Mouse (Mus musculus) forelimb bud, embryonic 11.5 days (tissue): ENCODE measurements around the gene Epm2a.
A peak's percentile ranks its signal among the peaks of the same experiment; 100 is the strongest.
"Not testable (repeated sequence)": the region's sequence is repeated elsewhere in the genome, so short reads cannot be mapped to it uniquely, and the experiment has no call there.

ENCODE experiments used
- DNase-seq: peaks from one replicate; pipeline ENCODE4 v3.0.0-alpha.2; 2012; ENCODE audit warnings: low read depth, low spot score

The Epm2a gene

DNA sequence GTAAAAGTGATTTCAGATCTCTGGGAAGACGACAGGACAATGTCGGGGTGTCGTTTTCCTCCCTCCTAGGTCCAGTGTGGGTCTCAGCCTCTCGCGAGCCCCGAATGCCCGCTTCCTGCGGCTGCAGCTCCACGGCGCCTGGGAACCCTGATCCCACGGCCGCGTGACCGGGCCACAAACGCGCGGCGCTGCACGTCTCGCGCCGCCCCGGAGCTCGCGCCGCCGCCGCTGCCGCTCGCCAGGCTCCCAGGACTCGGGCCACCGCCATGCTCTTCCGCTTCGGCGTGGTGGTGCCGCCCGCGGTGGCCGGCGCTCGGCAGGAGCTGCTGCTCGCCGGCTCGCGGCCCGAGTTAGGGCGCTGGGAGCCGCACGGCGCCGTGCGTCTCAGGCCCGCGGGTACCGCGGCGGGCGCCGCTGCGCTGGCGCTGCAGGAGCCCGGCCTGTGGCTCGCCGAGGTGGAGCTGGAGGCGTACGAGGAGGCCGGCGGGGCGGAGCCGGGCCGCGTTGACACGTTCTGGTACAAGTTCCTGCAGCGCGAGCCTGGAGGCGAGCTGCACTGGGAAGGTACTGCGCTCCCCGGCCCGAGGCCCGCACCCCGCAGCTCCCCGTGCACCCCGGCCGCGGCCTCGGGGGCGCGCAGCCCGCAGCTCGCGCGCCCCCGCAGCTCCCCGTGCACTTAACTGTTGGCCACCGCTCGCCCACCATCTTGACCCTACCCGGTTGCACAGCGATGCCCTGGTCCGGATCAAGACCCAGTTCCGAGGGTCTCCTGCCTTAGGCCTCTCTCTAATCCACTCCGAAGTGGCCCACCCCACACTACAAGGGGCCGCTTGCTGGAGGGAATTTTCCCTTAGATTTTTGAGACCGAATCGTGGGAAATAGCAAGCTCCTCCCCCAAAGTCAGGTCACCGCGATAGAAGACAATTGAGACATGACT is at the start of gene Epm2a:
Gene Epm2a (plus strand): TSS at position 200 of the 937 bp plus-strand sequence.
- peak; percentile 82 for DNase-seq

DNA sequence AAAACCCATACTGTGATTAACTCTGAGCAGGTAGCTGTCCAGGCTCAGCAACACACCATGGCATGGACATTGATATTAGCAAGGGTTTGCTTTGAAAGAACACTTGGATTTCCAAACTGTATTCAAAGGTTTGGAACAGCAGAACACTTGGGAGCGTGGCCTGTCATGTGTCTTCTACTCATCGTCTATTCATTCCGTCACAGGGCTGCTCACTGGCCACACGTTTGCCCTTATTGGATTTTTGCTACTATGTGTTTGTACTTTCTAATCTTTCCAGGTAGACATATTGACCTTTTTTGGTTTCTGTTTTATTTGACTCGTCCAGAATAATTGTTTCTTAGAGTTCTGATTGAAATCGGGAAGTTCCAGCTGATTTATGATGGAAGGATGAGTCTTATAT is 44.8 kb upstream of the Epm2a start:
- no peak for DNase-seq

DNA sequence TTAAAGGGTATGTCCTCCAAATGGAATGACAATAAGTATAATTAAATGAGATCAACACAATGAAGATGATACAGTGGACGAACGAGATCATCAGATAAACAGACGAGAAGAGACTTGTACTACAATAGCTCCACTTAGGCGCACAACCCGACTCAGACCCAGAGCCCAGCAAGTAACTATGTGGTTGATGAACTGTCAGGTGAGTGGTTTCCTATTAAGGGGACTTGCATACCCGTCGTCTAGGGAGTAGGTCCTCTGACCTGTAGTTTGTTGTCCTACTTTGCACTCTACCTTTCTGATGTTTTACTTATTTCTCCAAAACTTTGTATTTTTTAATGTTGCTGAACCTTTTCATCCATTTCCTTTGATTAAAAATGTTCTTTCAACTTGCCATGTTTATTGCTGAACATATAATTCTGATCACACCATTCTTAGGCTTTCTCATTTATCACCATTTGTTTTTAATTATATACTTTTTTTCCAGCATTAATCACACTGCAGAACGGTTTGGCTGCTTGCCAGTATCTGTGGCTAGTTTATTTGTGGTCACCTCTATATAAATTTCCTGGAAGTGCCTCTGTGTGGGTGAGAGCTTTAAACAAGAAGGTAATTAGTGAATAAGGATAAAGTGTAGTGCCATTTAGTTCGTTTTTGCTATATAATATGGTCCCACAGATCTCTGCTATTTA is 37.7 kb upstream of the Epm2a start:
- peak; percentile 68 for DNase-seq

DNA sequence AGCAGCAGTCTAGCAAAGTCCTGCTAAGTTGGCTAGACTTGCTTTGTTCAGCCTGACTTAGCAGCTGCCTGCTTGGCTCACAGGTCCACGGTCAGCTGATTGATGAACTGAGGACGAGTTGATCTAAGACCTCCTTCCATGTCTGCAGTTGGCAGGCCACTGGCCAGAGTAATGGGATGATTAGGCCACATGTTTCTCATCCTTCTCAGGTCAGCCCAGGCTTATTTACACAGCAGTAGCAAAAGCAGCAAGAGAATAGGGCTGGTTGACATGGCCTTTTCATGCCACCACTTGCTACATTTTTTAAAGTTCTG is 37.2 kb upstream of the Epm2a start:
- DNase-seq = peak; percentile 47

DNA sequence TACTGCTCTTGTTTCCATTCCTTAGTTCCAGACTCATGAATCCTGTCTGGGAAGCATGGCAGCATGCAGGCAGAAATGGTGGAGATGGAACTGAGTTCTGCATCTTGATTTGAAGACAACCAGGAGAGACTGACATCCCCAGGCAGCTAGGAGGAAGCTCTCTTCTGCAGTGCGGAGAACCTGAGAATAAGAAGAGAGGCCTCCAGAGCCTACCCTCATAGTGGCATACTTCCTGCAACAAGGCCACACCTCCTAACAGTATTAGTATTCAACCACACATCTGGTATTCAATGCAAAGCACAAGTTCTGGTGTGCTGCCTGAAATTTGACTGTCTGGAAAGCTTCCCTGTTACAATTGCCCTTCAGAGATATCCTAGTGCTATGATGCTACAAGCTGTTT is 33.3 kb upstream of the Epm2a start:
- no peak for DNase-seq

DNA sequence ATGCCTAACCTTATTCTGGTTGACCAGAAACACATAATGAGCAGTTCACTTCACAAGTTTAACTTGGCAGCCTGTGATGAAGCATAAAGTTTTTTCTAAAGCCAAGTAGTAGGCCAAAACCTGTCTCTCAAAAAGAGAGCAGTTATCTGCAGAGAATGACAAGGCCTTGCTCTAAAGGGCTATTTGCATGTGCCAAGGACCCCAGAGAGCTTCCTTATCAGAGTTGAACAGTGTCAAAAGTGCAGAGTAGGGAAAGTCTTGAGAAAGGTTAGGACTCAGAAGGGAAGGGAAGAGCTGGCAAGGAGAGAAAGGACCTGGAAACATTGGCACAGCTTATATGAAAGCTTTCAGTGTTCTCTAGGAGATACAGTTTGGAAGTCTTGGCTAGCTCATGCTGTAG is 32.7 kb upstream of the Epm2a start:
- DNase-seq = no peak

DNA sequence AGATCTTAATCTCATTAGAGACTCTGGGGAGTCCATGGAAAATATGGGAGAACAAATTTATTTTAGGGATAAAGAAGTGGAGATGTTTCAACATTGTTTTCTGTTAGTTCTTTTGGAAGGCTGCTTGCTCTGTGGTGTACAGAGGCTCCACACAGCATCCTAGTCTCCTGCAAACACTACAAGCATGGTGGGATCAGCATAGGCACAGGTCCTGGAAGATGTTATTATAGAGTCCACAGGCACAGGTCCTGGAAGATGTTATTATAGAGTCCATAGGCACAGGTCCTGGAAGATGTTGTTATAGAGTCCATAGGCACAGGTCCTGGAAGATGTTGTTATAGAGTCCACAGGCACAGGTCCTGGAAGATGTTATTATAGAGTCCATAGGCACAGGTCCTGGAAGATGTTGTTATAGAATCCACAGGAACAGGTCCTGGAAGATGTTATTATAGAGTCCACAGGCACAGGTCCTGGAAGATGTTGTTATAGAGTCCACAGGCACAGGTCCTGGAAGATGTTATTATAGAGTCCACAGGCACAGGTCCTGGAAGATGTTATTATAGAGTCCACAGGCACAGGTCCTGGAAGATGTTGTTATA is 25.2 kb upstream of the Epm2a start:
- DNase-seq = not testable (repeated sequence)

DNA sequence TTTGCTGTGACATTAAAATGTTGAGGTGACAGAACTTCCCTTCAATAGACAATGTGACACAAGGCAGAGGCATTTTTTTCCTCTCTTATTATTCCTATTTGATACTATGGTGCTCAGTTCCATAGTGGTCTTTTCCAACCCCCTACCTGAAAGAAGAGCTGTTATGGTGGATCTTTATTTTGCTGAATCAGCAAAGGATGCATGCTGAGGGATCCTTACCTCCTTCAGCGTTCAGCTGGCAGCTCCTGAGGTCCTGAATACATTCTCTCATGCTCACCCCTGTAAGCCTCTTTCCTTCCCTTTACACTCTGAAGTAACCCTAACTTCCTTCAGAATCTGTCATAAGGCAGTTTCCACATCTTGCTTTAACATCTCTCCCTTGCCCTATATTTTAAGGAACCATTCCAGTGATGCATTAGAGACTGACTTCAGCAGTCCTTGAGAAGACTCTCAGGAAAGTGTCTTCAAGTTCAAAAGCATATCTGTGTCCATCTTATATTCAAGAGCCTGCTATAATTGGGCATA is 23.7 kb upstream of the Epm2a start:
- no peak for DNase-seq

DNA sequence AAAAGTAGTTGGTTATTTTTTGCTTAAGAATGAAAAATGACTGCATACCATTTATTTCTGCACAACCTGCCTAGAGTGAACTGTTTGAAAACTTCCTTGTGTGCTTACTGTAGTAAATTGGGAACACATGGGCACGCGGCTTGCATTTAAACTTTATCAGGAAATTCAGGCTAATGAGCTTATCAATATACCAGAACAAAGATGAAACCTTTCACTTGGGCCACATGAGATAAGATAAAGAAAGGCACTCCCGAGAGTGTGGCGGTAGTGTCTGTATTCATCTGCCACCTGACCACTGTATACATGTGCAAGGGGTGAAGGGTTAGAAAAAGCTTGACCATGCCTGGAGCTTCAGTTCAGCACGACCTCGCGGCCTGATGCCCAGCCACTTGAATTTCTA is 20.9 kb upstream of the Epm2a start:
- no peak for DNase-seq

DNA sequence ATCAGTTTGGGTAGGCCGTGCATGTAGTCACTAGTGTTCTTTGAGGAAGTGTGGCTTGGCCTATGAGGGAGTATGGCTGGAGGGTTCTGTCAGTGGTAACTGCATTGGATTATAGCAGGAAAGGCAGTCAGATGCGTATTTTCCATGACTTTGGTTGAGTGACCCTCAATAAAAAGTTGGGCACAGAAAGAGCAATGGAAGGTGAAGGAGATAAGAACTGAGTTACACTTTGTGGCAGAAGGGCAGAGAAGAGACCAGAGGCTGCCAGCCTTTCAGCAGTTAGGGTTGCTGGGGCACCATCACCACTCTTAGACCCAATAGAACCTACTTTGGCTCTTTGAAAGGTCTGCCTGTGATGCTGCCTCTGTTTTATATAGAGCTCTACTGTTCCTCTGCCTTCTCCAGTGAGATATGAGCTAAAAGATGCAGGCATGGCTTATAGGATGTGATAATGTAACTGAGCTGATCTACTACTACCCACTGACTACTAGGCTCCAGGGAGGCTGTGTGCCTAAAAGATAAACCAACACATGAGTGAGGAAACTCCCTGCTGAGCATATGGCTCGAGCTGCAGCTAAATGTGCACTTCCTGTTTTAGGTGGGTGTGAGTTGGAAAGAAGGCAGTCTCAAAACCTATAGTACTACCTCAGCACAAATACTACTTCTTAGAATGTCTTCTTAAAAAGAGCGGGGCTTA is 19.9 kb upstream of the Epm2a start:
- no peak for DNase-seq

DNA sequence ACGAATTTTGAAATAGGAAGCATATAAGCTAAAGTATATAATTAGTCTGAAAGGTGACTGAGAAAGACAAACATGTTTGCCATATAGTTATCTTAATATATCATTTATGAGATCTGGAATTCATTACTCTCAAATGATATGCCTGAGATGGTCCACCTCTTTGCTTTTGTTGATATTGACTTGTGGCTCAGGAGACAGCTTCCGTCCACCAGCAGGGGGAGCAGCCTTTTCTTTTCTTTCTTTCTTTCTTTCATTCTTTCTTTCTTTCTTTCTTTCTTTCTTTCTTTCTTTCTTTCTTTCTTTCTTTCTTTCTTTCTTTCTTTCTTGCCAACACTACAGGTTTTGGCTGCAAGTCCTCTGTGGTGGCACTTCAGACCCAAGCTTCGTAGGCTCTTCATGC is 16.7 kb upstream of the Epm2a start:
- DNase-seq = no peak

DNA sequence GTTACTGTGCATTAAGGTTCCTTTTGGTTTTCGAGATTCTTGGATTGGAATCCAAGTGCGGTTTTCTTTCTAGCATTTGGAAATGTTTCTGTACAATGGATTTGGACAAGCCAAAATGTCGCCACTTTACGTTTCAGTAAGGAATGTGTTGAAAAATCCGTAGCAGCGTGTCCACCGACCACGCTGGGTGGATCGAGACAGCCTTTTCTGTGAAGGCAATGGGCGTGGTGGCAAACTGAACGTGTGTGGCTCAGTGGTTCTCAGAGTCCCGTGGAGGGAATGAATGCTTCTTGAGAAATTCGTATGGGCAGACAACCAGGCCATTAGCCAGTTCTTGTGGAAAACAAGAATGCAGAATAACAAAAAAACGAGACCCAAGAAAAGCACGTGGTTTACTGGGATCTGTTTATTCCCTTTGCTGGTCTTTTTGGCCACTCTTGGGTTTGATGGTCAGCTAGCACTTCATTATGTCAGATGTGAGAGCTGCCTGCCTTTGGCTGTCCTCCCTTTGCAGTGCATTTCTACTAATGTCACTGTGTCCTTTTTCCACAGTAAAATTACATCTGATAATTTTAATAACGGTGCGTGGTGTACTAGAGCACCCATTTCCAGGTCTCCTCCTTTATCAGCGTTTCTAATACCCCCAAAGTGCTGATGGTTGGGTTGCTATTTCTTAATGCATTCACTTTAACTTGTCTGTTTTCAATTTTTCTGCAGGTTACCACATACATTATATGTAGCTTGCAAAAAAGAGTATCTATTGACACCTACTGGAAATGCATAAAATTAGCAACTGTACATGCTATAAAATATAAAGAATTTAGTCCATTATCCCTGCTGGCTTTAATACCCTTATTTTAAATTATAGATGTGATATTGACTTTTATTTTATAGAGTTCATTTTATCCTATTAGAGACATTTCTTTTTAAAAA is 1.6 kb downstream of the Epm2a start:
- no peak for DNase-seq

DNA sequence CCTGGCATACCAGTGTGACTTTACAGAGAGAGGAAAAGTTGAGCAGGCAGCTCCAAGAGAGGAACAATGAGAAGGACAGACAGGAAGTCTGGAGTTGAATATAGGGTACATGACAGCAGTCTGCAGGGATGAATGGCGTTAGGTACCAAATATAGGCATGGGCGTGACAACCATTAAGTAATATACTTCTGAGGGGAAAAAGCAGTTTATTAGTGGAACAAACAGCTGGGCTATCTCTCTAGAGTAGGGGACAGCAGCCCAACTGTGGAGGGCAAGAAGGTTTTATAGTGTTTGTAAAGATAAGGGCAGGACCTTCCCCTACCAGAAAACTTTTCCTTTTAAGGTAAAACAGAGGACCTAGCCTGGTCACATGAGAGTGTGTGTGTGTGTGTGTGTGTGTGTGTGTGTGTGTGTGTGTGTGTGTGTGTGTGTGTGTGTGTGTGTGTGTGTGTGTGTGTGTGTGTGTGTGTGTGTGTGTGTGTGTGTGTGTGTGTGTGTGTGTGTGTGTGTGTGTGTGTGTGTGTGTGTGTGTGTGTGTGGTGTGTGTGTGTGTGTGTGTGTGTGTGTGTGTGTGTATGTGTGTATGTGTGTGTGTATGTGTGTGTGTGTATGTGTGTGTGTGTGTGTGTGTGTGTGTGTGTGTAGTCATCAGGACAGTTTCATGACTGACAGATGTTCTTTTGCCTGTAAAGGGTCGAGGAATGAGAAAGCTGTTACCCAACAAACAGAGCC is 7.2 kb downstream of the Epm2a start:
- not testable (repeated sequence) for DNase-seq

DNA sequence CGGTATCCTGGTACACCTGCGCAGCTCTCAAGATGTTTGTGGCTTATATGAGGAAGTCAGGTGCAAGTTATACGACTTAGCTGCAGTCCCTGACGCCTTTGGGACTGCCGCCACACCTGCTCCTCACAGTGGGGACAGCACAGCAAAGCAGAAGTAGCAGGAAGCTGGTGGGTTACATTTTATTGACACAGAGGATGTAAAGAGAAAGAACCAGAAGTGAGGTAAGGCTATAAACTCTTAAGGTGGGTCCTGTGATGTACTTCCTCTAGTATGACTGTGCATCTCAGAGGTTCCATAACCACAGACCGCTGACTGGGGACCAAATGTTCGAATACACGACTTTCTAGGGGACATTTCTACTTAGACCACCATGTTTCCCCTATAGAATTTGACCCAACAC is 11.4 kb downstream of the Epm2a start:
- no peak for DNase-seq

DNA sequence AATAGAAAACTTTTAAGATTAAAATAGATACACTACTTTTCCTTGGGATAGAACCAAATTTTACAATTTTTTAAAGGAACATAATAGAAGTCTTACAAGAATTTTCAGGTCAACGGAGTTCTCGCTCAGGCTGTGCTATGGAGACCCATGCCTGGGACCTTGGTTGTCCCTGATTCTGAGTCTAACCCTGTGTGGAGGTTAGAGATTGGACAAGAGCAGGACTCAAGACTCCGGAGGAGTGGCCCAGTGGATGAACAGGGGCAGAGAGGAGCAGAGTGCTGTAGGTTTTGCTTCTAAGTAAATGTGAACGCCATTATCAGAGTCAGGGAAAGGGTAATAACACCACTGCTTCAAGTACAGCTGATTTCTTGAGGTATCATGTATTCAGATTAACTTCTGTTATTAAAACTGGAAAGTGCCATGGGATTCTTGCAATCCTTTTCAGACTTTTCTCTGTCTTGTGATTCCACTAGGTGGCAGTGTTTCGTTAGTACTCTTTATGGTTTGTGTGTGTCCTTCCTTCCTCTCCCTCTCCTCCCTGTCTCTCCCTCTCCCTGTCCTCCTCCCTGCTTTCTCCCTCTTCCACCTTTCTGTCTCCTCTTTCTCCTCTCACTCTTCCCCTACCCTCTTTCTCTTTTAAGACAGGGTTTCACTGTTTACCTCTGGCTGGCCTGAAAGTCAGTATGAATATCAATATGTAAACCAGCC is 18.9 kb downstream of the Epm2a start:
- peak; percentile 48 for DNase-seq

DNA sequence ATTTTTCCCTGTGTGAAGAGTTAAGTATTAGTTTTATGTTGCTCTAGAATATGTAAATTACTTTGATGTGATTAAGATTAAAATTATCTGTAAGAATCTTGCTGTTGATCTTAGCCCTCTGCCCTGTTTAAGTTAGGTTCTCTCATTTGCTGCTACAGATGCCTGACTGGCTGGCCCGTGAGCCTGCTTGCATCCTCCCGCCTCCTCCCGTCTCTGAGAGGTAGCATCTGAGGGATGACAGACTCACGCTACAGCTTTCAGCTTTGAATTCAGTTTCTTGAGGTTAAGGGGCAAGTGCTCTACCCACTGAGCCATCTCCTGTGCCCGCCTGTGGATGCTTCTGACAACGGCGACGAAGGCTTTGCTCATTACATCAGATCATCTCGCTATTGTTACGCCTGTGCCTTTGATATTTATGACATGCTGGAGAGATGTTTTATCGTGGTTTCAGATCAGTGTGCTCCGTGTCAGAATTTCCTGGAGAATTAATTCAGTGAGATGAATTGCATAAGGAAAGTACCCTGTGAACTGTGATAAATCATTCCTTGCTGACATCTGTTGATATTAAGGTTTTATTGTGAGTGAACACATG is 19.8 kb downstream of the Epm2a start:
- DNase-seq = no peak

DNA sequence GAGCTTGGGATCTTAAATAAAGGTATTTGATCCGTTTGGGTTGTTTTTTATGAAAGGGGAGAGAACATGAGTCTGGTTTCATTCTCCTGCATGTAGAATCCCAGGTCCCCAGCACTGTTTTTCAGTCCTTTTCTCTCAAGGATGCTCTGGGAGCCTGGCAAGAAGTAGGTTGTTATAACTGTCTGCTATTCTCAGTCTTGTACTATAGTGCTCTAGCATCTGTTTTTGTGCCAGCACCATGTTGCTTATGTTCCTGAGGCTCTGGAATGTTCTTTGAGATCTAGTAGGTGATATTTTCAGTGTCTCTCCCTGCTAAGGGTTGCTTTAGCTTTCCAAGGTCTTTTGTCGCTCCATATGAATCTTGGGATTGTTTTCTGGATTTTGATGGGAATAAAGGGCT is 38.1 kb downstream of the Epm2a start:
- DNase-seq = no peak

DNA sequence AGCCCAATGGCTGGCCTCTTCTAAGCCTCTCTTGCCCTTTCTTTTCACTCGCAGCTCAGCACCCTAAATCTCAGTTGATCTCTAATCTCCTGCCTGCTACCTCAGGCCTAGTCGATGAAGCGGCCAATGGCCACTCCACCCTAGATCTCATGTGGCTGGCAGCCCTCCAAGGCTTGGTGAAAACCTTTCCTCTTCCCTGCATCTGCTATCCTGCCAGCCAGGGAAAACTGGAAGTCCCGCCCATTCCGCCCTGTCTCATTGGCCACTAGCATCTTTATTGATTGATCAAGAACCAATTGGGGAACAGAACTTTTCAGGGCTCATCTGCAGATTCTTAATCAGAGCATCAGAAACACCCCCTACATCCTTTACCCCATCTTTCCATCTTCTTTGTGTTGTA is 67.7 kb downstream of the Epm2a start:
- DNase-seq = no peak

DNA sequence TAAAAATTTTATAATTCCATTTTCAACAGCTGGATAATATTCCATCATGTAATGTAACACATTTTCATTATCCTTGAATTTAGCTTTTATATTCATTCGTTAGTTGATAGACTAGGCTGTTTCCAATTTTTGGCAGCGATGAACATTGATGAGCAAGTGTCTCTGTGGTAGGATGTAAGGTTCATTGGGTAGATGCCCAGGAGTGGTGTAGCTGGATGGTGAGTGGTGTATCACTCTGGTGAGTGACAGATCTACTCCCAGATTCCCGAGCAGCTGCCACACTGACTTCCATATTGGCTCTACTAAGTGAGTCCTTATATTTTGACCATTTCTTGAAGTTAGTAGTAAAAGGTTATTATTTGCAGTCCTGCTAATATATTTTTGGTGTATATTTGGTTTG is 76.9 kb downstream of the Epm2a start:
- DNase-seq = no peak
